Mouse (Mus musculus): ENCODE data around the gene 4930579F01Rik.

The 4930579F01Rik gene

DNA sequence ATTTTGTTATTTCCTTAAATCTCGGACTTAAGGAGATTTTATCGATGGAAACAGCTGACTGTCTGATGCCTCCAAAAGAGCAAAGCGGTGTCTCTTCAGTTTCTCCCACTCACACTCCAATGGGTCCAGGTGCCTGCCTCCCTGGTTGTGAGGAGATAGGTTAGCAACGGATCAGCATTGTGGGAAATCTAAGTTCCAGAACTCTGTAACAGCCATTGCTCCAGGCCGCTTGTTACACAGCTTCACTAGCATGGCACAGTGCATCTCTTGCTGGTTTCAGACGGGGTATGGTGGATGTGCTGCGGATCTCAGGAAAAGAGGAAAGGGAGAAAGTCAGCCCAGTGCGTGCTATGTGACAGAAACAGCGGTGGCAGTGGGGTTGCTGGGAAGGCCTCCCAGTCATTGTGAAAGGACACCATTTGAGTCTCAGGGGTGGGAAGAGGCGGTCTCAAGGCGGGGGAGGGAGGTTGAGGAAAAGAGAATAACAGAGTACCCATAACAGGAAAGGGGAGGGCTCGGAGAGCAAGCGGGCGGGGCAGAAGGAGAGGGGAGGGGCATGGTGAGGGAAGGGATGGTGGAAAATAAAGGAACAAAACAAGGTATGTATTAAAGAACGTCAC is at the start of gene 4930579F01Rik:
Gene 4930579F01Rik, minus strand, starts transcription at position 143 of the 620 bp plus-strand sequence.
- no peak for DNase-seq (ENCODE audit: low spot score)

DNA sequence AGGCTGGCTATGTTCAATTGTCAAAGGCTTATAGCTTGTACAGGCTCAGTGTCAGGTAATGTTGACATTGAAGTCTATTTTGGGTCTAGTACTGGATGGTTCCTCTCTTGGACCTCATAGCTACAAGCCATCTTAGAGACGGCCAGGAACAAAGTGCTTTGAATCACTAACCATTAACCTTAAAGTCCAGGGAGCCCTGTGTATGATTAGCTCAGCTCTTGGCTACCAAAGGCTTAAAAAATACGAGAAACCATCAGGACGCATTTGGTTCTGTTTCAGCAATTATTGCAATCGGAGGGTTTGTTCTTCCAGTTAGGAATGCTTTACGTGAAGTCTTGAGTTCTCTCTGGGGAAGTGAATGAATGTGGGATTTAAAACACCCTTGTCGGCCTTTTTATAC is 49.3 kb upstream of the 4930579F01Rik start:
- no peak for DNase-seq (ENCODE audit: low spot score)

DNA sequence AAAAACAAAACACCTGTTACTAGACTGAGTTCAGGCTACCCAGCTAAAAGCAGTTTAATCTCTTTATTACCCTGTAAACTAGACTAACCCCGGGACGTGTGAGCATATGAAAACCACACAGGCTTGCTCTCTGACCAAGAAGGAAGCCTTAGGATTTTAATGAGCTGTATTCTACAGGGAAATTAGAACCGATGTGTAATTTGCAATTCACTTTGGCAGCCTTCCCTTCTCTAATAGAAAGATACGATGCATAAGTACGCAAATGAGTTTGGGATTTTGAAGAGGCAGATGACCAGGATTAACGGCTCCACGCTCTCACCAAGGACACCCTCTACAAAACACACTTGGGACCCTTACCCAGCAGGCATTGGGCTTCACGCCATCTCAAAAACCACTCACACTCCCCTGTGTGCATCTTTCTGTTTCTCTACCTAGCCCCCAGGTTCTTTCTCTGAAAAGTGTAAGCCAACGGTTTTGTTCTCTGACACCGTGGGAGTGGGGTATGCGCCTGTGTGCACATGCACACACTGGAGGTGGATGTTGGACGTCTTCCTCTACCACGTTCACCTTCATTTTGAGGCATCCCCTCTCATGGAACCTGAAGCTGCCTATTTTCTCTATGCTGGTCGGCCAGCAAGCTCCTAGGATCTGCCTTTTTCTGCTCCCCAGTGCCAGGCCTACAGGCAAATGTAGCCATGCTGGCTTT is 48.5 kb upstream of the 4930579F01Rik start:
- no peak for DNase-seq (ENCODE audit: low spot score)

DNA sequence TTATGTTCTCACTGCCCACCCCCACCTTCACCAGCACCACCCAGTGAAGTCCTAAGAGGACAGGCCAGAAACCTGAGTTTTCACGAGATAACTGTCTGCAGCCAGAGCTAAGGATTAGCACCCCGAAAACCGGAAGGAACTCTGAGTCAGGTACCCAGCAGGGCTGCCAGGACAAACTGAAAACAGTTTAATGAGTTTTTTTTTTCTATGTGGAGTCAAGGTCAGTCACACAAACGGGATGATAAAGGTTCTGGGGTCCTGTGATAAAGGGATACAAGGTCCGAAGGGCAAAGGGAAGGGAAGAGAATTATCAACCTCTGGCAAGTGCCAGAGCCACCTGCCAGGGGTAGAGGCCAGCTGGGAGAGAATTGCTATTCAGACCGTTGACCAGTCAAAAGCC is 47.7 kb upstream of the 4930579F01Rik start:
- no peak for DNase-seq (ENCODE audit: low spot score)

DNA sequence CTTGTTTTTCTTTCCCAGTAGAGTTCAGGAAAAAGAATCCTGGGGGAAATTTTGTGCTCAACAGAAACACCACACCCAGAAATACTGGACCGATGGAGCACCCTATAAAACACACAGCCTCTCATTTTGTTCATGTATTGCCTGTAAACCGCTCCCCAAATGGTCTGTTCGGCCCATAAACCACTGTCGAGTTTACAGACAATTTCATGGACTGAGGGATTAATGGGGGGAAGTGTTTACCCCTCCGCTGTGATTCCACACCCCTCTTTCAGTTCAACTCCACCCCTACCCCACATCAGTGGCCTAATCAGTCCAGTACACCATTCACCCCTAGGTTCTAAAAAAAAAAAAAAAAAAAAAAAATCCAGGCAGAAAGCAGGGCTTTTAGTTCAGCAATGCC is 47.3 kb upstream of the 4930579F01Rik start:
- DNase-seq (ENCODE audit: low spot score), result no peak

DNA sequence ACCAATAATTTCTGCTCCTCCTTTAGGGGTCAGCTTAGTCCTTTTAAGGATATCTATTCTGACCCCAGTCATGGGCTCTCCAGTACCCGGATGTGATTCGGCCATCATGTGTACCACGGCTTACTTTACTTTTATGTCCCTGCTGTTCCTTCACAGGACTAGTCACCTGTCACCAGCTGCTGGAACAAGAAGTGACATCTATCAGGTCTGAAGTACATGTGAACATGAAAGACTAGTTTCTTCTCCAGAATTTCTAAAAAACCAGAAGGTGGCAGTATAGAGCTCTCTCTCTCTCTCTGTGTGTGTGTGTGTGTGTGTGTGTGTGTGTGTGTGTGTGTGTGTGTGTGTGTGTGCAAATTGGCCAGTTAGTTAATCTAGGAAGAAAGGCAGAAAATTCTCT is 46.8 kb upstream of the 4930579F01Rik start:
- no peak for DNase-seq (ENCODE audit: low spot score)

GRCm38 (mm10) chr3:138239461-138239860 is 45.8 kb upstream of the 4930579F01Rik start:
- no peak for DNase-seq (ENCODE audit: low spot score)

- DNase-seq (ENCODE audit: low spot score), result no peak
Measured at GRCm38 (mm10) chr3:138238046-138238445, 44.4 kb upstream of the 4930579F01Rik start.

GRCm38 (mm10) chr3:138236546-138237163 is 43.0 kb upstream of the 4930579F01Rik start:
- DNase-seq (ENCODE audit: low spot score), result no peak

DNA sequence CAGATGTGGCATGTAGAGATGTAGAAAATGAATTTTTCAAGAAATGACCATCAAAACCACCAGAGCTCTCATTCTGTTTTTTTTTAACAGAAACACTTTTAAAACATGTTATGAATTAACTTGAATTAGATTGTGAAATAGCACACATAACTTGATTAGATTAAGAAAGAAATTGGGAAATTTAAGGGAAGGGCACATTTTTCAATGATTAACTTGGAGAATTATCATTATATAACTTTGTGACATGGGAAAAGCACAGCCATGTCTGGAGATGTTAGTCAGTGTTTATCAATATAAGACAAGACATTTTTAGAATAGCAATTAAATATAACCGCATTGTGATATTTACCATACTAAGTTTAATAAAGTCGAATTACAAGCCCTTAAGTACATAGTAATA is 37.9 kb upstream of the 4930579F01Rik start:
- DNase-seq (ENCODE audit: low spot score), result no peak

DNA sequence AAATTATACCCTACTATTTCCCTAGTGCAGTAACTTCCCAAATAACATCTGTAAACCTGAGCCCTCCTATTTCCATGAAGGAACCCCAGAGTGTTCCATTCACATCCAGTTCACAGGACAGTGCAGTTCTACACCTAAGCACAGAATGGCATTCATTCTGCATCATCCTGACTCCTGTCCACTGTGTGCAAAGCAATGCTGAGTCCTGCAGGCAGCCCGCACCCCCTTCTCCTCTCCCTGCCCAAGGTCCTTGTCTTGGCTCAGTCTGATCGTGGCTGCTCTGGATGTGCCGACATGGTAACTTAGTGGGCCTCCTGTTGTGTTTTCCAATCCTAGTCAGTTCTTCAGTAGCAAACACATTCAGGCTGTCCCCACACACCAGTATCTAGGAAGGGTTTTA is 36.6 kb upstream of the 4930579F01Rik start:
- DNase-seq (ENCODE audit: low spot score), result no peak

DNA sequence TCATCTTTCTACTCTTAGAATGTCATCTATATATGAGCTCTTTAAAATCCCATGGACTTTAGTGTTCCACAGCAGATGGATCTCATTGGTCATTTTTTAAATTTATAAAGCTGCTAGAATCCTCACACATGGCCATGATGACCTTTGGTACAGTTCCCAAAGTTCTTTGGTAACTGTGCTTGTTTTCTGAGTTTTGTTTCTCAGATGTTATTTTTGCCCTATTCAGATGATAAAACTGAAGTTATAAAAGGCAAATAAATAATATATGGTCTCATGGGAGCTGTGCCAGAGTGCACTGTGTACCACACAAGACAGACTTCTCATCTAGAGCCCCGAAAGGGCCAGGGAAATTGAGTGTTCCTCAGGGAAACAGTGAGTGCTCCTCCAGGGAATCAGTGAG is 35.8 kb upstream of the 4930579F01Rik start:
- DNase-seq (ENCODE audit: low spot score), result no peak

DNA sequence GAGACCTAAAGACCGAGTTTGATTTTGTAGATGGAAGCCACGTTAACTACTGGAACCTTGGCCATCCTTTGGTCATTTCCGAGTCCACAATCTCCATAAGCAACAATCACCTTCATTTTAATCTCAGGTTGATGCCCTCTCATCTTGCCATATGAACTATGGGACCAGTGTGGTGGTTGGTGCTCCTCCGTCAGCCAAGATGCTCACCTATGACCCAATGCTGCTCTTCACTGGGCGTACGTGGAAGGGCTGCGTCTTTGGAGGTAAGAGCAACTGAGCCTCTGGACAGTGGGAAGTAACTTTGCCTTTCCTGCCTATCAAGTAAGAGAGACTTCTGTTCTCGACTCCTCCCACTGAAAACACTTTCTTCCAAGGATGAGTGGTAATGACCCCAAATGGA is 34.2 kb upstream of the 4930579F01Rik start:
- DNase-seq (ENCODE audit: low spot score), result no peak

DNA sequence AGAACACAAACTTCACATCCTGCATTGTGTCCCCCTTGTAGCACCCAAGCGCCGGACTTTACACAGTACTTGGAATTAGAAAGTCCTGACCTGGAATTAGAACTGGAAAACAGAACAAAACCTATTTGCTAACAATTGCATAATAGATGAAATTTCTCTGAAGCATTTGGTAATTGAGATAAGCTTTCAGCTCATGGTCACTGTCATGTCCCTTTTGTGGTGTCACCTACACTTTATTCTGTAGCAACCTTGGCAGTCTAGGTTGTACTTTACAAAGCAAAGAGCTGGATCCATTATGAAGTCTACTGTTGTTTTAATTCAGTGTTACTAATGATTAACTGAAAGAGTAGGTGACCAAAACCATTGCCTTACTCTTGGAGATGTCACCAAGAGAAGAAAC is 33.5 kb upstream of the 4930579F01Rik start:
- DNase-seq (ENCODE audit: low spot score), result no peak

GRCm38 (mm10) chr3:138226476-138226875 is 32.9 kb upstream of the 4930579F01Rik start:
- DNase-seq (ENCODE audit: low spot score), result no peak

- no peak for DNase-seq (ENCODE audit: low spot score)
Measured at GRCm38 (mm10) chr3:138225853-138226252, 32.2 kb upstream of the 4930579F01Rik start.

DNA sequence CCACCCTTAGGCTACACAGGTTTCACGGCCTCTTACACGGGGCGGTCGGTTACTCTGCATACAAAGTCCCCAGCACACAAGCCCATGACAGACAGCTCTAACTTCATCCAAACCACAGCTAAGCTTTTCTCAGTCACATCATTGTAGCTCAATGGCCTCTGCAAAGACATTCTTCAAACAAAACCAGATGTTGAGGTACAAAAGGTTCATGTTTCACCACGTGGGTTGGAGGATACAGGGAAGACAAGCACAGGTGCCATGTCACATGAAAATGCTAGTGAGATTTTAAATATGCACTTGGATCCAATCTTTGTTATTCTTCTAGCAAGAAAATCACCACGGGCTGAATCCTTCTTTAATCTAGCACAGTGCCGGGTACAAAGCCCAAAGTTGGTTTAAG is 31.7 kb upstream of the 4930579F01Rik start:
- no peak for DNase-seq (ENCODE audit: low spot score)

GRCm38 (mm10) chr3:138224363-138224954 is 30.8 kb upstream of the 4930579F01Rik start:
- DNase-seq (ENCODE audit: low spot score), result no peak

GRCm38 (mm10) chr3:138222952-138223351 is 29.3 kb upstream of the 4930579F01Rik start:
- peak; percentile 69 for DNase-seq (ENCODE audit: low spot score)

DNA sequence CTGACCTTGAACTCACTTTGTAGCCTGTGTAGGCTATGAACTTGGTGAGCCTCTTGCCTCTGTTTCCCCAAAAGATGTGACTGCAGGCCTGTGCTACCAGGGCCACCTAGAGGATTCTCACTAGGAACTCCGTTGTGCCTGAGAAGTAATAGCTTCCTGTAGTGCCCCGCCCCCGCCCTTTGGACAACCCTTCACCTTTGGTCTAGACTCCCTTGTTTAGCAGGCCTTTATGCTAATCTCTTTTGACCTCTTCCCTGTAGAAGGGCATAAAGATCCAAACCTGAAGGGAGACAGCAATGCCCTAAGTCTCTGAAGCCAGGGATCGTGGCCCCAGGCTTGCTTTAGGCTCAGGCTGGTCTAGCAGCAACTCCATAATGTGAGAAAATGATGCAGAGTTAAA is 28.9 kb upstream of the 4930579F01Rik start:
- DNase-seq (ENCODE audit: low spot score), result no peak

DNA sequence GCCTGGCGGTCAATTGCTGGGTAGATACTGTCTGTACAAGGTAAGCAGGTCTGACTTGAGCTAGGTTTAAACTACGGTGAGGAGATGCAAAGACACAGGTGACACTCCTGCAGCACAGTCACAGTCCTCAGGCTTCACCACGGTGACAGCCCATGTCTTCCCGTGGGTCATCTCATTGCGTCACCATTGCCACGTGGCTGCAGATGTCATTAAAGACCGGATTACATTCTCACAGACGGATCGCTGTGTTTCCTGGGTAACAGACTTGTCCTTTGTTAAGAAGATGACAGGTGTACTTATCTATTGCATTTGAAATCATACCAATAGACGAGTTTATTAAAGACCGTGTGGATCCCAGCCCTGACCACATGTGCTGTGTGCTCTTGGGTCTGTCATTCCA is 27.5 kb upstream of the 4930579F01Rik start:
- DNase-seq (ENCODE audit: low spot score), result no peak

- no peak for DNase-seq (ENCODE audit: low spot score)
Measured at GRCm38 (mm10) chr3:138217631-138218264, 24.1 kb upstream of the 4930579F01Rik start, which contains the start of gene Adh7. TSS of gene Adh7 (plus strand) at chr3:138217760.

Measured in urinary bladder, postnatal 25 days (tissue).